13 mouse cellular contexts compared by ENCODE assay signal in the genomic region with DNA sequence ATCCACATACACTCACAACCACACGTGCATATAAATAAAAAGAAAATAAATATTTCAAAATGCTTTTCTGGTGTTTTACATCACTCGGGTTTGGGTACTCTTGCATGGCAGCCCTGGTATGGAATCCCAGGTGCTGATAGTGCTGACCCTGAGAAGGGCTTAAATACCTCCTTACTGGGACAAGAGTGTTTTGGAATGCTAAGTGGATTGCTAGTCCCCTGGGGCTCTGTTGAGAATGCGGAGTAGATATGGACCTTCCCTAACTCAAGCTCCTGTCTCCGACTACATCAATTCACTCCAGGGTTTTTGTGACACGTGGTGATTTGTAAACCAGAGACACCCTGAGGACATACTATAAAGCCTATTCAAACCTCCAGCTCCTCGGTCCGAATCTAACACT. TPM values are rescaled to one million over a fixed set of nuclear protein-coding genes. Genes with fewer than 3 reads are reported as not detected.
DNase-seq lines count a peak whose midpoint lies in the region; ATAC-seq and TF ChIP-seq lines count a peak whose summit lies in the region.
"Had no signal": no experiment of that assay in that cellular context is flagged by ENCODE, and none has a peak within 500 bp of the region (broad histone marks: within the 10 kb centered on the region; RNA-seq: fewer than 3 reads in every experiment).

No protein-coding gene starts in this region.

- no peak for DNase-seq in gastrocnemius, adult 2 months
- no peak for DNase-seq in gastrocnemius, postnatal 14 days
- DNase-seq in kidney, postnatal 25 days: no peak
- no peak for DNase-seq in midbrain, postnatal 0 days (ENCODE audit: low spot score)
- DNase-seq in midbrain, embryonic 14.5 days: no peak
- no peak for DNase-seq in B cell, adult 2 months
- no peak for DNase-seq in layer of hippocampus, adult 18-20 months (ENCODE audit: low spot score in 2 of 2)
- DNase-seq: cerebellum, adult 11 months; right cerebral cortex, postnatal 14 days had no signal

- intact Hi-C loops in gastrocnemius, adult 2 months (cut with DNase I): no loop called here
- intact Hi-C loops in gastrocnemius, postnatal 14 days (cut with DNase I; ENCODE audit: low total_unique reads): no loop called here

- H3K4me3 ChIP-seq in gastrocnemius, adult 2 months: peak overlapping the region; percentile 59
- H3K4me3 ChIP-seq in kidney, embryonic 15.5 days (replicated peaks): no peak overlapping the region
- no peak overlapping the region for H3K4me3 ChIP-seq in midbrain, postnatal 0 days (ENCODE audit: low read depth, low read length)
- H3K4me3 ChIP-seq in midbrain, embryonic 14.5 days (replicated peaks; ENCODE audit: low read depth, low read length): no peak overlapping the region
- H3K4me3 ChIP-seq: forebrain, embryonic 12.5 days; liver, embryonic 12.5 days; midbrain, embryonic 15.5 days had no signal

- H3K27me3 ChIP-seq in kidney, embryonic 15.5 days: no peaks in the 10 kb centered on the region
- H3K27me3 ChIP-seq in midbrain, postnatal 0 days (ENCODE audit: insufficient read depth, low read length): no peaks in the 10 kb centered on the region
- H3K27me3 ChIP-seq in midbrain, embryonic 14.5 days (ENCODE audit: control insufficient read depth, insufficient read depth, low read length): no peaks in the 10 kb centered on the region
- H3K27me3 ChIP-seq: forebrain, embryonic 12.5 days; liver, embryonic 12.5 days; midbrain, embryonic 15.5 days had no signal

- H3K36me3 ChIP-seq in kidney, embryonic 15.5 days: no peaks in the 10 kb centered on the region
- no peaks in the 10 kb centered on the region for H3K36me3 ChIP-seq in midbrain, postnatal 0 days (ENCODE audit: insufficient read depth, low read length)
- H3K36me3 ChIP-seq in midbrain, embryonic 14.5 days (ENCODE audit: control insufficient read depth, insufficient read depth, low read length): no peaks in the 10 kb centered on the region
- H3K36me3 ChIP-seq: forebrain, embryonic 12.5 days; liver, embryonic 12.5 days; midbrain, embryonic 15.5 days had no signal

- 0 out of 2 replicates have a peak overlapping the region, but pooled peaks have one; percentile 12 for H3K4me2 ChIP-seq in kidney, embryonic 15.5 days
- H3K4me2 ChIP-seq in midbrain, postnatal 0 days (ENCODE audit: low read depth, low read length, poor library complexity, severe bottlenecking): no peak overlapping the region
- H3K4me2 ChIP-seq in midbrain, embryonic 14.5 days (ENCODE audit: low read length): no peak overlapping the region
- H3K4me2 ChIP-seq: forebrain, embryonic 12.5 days; liver, embryonic 12.5 days; midbrain, embryonic 15.5 days had no signal

- H3K4me1 ChIP-seq in kidney, embryonic 15.5 days: peaks cover 28% of the 10 kb centered on the region
- no peaks in the 10 kb centered on the region for H3K4me1 ChIP-seq in midbrain, postnatal 0 days (ENCODE audit: insufficient read depth, low read length)
- no peaks in the 10 kb centered on the region for H3K4me1 ChIP-seq in midbrain, embryonic 14.5 days (ENCODE audit: control insufficient read depth, insufficient read depth, low read length)

- no peak overlapping the region for H3K9ac ChIP-seq in kidney, embryonic 15.5 days
- no peak overlapping the region for H3K9ac ChIP-seq in midbrain, postnatal 0 days (replicated peaks; ENCODE audit: low read length, poor library complexity, severe bottlenecking)
- H3K9ac ChIP-seq in midbrain, embryonic 14.5 days (replicated peaks; ENCODE audit: low read length): no peak overlapping the region
- H3K9ac ChIP-seq: forebrain, embryonic 12.5 days; liver, embryonic 12.5 days; midbrain, embryonic 15.5 days had no signal

- WGBS in kidney, embryonic 15.5 days: 44% methylated on average over 7 of the region's 7 CpGs
- 31% methylated on average over 7 of the region's 7 CpGs for WGBS in midbrain, postnatal 0 days
- 31% methylated on average over 7 of the region's 7 CpGs for WGBS in midbrain, embryonic 14.5 days

- no peak for TF ChIP-seq CTCF in gastrocnemius, adult 2 months (IDR thresholded peaks at IDR 0.05)
- no peak for TF ChIP-seq CTCF in midbrain, postnatal 0 days (IDR thresholded peaks at IDR 0.05)

- ATAC-seq in kidney, embryonic 15.5 days (replicated peaks; ENCODE audit: low FRiP score): no peak
- no peak for ATAC-seq in midbrain, postnatal 0 days (ENCODE audit: low FRiP score)
- ATAC-seq in midbrain, embryonic 14.5 days (ENCODE audit: low FRiP score, low TSS enrichment): no peak
- ATAC-seq: liver, embryonic 12.5 days; midbrain, embryonic 15.5 days had no signal

- H3K27ac ChIP-seq in gastrocnemius, adult 2 months: peak overlapping the region; percentile 63
- H3K27ac ChIP-seq in kidney, embryonic 15.5 days: peak overlapping the region; percentile 25
- peak overlapping the region; percentile 38; the same call in 1 of the 2 replicates for H3K27ac ChIP-seq in midbrain, postnatal 0 days (ENCODE audit: low read depth, low read length)
- H3K27ac ChIP-seq in midbrain, embryonic 14.5 days (replicated peaks; ENCODE audit: low read depth, low read length): no peak overlapping the region
- H3K27ac ChIP-seq: forebrain, embryonic 12.5 days; liver, embryonic 12.5 days; midbrain, embryonic 15.5 days had no signal

- H3K9me3 ChIP-seq in kidney, embryonic 15.5 days (replicated peaks): no peaks in the 10 kb centered on the region
- no peaks in the 10 kb centered on the region for H3K9me3 ChIP-seq in midbrain, postnatal 0 days (ENCODE audit: low read length)
- no peaks in the 10 kb centered on the region for H3K9me3 ChIP-seq in midbrain, embryonic 14.5 days (ENCODE audit: control insufficient read depth, low read length)
- H3K9me3 ChIP-seq: forebrain, embryonic 12.5 days; liver, embryonic 12.5 days; midbrain, embryonic 15.5 days had no signal

RNA-seq across cellular contexts. Expression of a gene that starts 19.1 kb away (rescaled TPM):
- 10 to 100 TPM; 25.6 to 27.8 TPM for total RNA-seq in gastrocnemius, adult 2 months (2021)
- 10 to 100 TPM; 27.1 to 29.7 TPM for total RNA-seq in gastrocnemius, postnatal 14 days (2021)
- polyA plus RNA-seq in kidney, embryonic 15.5 days (2015; fragmentation: Nextera tagmentation; extraction: Ambion mirVana): 20.8 and 21.5 TPM in 2 replicates
- 50.3 and 61.0 TPM in 2 replicates for total RNA-seq in midbrain, postnatal 0 days (2014; rRNA removed)
- polyA plus RNA-seq in midbrain, postnatal 0 days (2015; fragmentation: Nextera tagmentation; extraction: Ambion mirVana): 31.1 and 35.3 TPM in 2 replicates
- 16.4 and 21.7 TPM in 2 replicates for polyA plus RNA-seq in midbrain, embryonic 14.5 days (2014; fragmentation: Nextera tagmentation; extraction: Ambion mirVana)
- total RNA-seq in layer of hippocampus, adult 18-20 months (2021): 10 to 100 TPM; 55.5 to 59.9 TPM

RNA-seq across cellular contexts. Expression of a gene that starts 45.6 kb away (rescaled TPM):
- under 1 TPM; 0.13 to 0.20 TPM for total RNA-seq in gastrocnemius, adult 2 months (2021)
- total RNA-seq in gastrocnemius, postnatal 14 days (2021): under 1 TPM; 0.11 to 0.31 TPM
- polyA plus RNA-seq in kidney, embryonic 15.5 days (2015; fragmentation: Nextera tagmentation; extraction: Ambion mirVana): 1.3 and 1.8 TPM in 2 replicates
- total RNA-seq in midbrain, postnatal 0 days (2014; rRNA removed): 33.8 and 42.1 TPM in 2 replicates
- 19.3 and 23.3 TPM in 2 replicates for polyA plus RNA-seq in midbrain, postnatal 0 days (2015; fragmentation: Nextera tagmentation; extraction: Ambion mirVana)
- polyA plus RNA-seq in midbrain, embryonic 14.5 days (2014; fragmentation: Nextera tagmentation; extraction: Ambion mirVana): 9.7 and 12.4 TPM in 2 replicates
- total RNA-seq in layer of hippocampus, adult 18-20 months (2021): 10 to 100 TPM; 12.3 to 14.1 TPM

Comparison
In these comparisons a context has a peak if more than half of its experiments do, and no peak if none do; other contexts are left out.
1. RNA of a gene that starts 45.6 kb away (total RNA-seq): 33.8 to 42.1 TPM in midbrain, postnatal 0 days and 12.3 to 14.1 TPM in layer of hippocampus, adult 18-20 months; 0.11 to 0.31 TPM in gastrocnemius, postnatal 14 days and 0.13 to 0.20 TPM in gastrocnemius, adult 2 months; every median in the first group is over 10 times any median in the second.